Mouse (Mus musculus) liver, adult 2 months (tissue): Measurements from ENCODE around the gene Ndrg2.

ENCODE experiments used
- CTCF ChIP-seq: fragments of 200-500 bp; IDR thresholded peaks from 2 replicates; pipeline ENCODE4 v1.5.1; 2011; ENCODE audit warnings: low read depth, low read length, control low read depth
- POLR2A ChIP-seq: fragments of 200-500 bp; IDR thresholded peaks from 2 replicates; pipeline ENCODE4 v1.6.1; 2011; ENCODE audit warnings: low read length, control low read depth; ENCODE audit not compliant: insufficient read depth; ENCODE audit errors: extremely low read depth

GRCm38 (mm10) chr14:51895071-51895470 lies 18.9 kb downstream of the Ndrg2 start:
- TF ChIP-seq CTCF, result no peak
- TF ChIP-seq POLR2A, result no peak
